Mouse (Mus musculus): ENCODE results near the gene Nav2.

DNA sequence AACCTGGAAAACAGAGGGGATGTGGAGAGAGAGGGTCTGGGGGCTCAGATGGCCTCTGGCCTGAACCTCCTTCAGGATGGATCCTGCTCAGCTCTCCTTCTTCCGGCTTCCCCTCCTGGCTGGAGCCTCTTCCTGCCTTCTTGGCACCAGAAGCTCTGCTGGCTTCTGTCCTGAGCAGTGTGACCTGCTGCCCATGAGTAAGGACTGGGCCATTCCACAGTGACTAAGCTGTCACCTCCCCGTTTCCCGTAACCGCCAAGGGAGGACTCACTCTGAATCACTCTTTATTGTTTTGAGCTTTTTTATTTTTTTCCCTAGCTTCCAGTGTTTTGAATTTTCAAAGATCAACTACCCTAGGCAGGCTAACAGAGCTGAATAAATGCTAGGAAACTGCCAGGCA, 304.5 kb downstream of the Nav2 start:
- no peak for TF ChIP-seq CTCF (IDR thresholded peaks at IDR 0.05; ENCODE audit: low read depth, low read length)
- no peak for TF ChIP-seq POLR2A (IDR thresholded peaks at IDR 0.05; ENCODE audit: insufficient read depth, low read length)

Data from ES-Bruce4 (cell line).